17 mouse cellular contexts compared by ENCODE assay signal in the genomic region with DNA sequence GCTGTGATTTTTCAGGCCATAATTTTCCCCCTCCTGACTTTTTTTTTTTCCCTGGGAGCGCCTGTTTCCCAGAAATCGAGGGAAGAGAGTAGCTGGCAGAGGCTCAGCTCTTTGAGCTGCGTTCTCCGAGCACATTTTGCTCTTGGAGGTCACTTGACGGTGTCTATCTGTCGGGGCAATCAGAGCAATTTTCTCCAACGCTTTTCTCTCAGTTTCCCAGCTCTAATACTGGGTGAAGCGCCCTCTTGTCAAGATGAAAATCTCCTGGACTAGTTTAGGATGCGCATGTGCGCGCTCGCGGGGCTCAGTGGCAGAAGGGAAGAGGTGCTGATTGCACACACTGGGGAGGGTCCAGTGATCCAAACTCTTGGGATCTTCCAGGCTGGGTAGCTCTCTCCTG.
"Had no signal": no experiment of that assay in that cellular context is flagged by ENCODE, and none has a peak within 500 bp of the region (broad histone marks: within the 10 kb centered on the region; RNA-seq: fewer than 3 reads in every experiment).

No protein-coding gene starts in this region.

- ATAC-seq: liver, postnatal 0 days; lung, postnatal 0 days had no signal

- H3K4me1 ChIP-seq: stomach, embryonic 15.5 days had no signal

- H3K4me3 ChIP-seq: layer of hippocampus, adult 2 months; left cerebral cortex, adult 2 months; myocyte; neural tube, embryonic 13.5 days; stomach, embryonic 15.5 days had no signal

- H3K9ac ChIP-seq: liver, embryonic 14.5 days; liver, postnatal 0 days; lung, embryonic 14.5 days; neural tube, embryonic 13.5 days; stomach, embryonic 15.5 days had no signal

- H3K36me3 ChIP-seq: neural tube, embryonic 13.5 days; stomach, embryonic 15.5 days had no signal

- H3K4me2 ChIP-seq: lung, embryonic 14.5 days; neural tube, embryonic 13.5 days; stomach, embryonic 15.5 days had no signal

- H3K9me3 ChIP-seq: neural tube, embryonic 13.5 days; stomach, embryonic 15.5 days had no signal

- DNase-seq: kidney, adult 2 months; kidney, postnatal 25 days; layer of hippocampus, adult 9-11 months; liver, postnatal 0 days; lung, embryonic 14.5 days; right cerebral cortex, postnatal 25 days; spleen, adult 18-20 months; thymus, postnatal 25 days had no signal

- H3K27me3 ChIP-seq: neural tube, embryonic 13.5 days; stomach, embryonic 15.5 days had no signal

- H3K27ac ChIP-seq: kidney, postnatal 0 days; layer of hippocampus, adult 2 months; left cerebral cortex, adult 2 months; liver, embryonic 14.5 days; macrophage; neural tube, embryonic 13.5 days; stomach, embryonic 15.5 days had no signal
